Mouse (Mus musculus): ENCODE results near the gene Sfmbt1.

Sfmbt1 gene

DNA sequence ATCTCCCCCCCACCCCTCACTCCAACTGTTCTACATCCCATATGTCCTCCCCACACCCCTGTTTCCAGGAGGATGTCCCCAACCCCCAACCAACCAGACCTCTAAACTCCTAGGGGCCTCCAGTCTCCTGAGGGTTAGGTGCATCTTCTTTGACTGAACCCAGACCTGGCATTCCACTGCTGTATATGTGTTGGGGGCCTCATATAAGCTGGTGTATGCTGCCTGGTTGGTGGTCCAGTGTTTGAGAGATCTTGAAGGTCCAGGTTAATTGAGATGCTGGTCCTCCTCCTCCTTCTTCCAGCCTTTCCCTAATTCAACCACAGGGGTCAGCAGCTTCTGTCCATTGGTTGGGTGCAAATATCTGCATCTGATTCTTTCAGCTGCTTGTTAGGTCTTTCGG lies 4.0 kb downstream of the Sfmbt1 start:
- DNase-seq: peak; percentile 76

DNA sequence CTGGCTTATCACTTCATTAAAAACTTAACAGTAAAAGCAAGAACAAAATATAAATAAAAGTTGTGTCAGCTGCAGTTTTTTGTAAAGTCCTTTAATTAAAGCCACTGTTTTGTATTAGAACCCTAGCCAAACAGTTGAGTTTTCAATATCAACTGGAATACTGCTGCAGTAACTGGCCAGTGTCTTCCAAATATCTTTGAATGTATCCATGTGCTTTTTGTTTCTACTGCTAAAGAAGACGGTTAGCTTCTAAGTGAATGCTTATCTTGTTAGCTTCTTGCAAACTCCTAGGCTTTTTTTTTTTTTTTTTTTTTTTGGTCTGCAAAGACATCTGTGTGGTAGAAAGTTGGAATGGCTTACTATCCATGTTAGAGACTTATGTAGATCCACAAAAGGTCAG lies 4.9 kb downstream of the Sfmbt1 start:
- DNase-seq: no peak

DNA sequence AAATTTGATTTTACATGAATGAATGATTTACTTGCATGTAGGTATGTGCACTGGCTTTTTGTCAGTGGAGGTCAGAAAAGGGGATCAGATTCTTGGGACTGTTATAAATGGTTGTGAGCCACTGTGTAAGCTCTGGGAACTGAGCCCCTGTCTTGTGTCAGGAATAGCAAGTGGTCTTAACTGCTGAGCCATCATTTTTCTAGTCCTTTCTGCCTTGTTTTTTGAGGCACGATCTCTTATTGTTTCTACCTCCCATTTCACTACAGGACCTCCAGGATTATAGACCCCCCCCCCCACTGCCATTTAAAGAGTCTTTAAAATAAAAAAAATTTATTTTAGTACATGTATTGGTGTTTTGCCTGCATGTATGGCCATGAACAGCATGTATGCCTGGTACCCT lies 7.2 kb downstream of the Sfmbt1 start:
- peak; percentile 40 for DNase-seq

DNA sequence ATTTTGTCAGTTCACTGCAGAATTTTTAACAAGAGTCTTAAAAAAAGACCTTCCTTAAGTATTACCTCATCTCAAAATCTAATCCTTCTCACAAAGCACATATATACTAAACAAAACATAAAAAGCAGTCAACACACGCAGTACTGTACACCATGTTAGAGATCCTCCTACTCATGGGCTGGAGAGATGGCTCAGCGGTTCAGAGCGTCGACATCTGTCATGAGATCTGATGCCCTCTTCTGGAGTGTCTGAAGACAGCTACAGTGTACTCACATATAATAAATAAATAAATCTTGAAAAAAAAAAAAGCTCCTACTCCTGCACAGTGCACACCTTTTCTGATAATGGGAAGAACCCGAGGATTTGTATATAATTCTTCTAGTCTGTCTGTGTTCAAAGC lies 7.8 kb downstream of the Sfmbt1 start:
- DNase-seq: peak; percentile 56

DNA sequence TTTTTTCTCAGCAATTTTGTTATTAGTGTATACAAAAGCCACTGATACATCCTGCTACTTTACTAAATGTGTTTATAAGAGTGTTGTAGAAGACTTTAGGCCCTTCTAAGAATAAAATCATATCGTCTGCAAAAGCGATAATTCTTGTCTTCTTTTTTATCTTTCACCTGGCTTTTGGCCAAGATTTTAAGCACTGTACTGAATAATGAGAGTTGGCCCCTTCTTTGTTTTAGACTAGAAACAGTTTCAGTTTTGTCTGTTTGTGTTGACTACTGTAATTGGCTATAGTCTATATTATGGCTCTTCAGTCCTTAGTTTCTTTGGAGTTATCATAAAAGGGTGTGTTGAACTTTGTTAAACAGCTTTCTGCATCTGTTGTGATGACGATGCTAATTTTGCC lies 17.2 kb downstream of the Sfmbt1 start:
- no peak for DNase-seq

GRCm38 (mm10) chr14:30734665-30735064 lies 20.0 kb downstream of the Sfmbt1 start:
- no peak for DNase-seq

DNA sequence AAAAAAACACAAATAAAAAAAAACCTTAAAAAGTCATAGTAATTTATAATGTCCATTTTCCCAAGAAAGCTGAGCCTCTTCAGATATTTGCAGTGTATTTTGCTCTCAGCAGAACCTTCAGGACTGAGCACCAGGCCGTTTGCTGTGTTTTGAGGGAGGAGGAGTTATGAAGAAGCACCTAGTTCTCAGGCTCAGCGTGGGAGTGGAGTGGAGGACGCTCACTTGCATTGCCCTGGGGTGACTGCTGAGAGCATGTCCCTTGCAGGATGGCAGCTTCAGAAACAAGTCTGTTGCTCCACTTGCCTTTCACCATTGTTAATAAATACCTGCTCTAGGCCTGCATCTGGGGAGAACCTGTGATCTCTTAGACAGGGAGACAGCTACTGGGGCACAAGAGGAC lies 21.2 kb downstream of the Sfmbt1 start:
- DNase-seq: no peak

DNA sequence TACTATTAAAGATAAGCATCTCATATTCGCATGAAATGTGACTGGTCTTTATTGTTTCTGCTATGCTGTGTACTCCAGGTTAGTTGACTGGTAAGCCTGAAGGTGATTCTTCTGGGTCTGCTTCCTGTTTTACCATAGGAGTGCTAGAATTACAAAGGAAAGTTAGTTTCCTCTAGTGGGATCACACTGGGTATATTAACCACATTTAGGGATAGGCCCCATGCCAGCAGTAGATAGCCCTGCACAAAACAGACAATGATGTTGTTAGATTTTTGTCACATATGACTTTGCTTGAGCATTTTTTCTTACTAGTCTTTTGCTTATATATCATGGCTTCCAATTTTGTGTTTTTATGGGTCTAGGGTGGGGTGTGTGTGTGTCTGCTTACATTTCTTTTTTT lies 21.8 kb downstream of the Sfmbt1 start:
- DNase-seq: no peak

DNA sequence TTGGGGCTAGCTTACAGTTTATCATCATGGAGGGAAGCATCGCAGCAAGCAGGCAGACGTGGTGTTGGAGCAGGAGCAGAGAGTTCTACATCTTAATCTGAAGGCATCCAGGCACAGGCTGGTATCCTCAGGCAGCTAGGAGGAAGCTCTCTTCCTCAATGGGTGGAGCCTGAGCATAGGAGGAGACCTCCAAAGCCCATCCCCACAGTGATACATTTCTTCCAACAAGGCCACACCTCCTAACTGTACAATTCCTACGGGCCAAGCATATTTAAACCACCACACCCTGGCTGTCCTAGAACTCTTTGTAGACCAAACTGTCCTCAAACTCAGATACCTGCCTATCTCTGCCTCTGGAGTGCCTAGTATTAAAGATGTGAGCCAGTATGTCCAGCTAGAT lies 29.2 kb downstream of the Sfmbt1 start:
- no peak for DNase-seq

DNA sequence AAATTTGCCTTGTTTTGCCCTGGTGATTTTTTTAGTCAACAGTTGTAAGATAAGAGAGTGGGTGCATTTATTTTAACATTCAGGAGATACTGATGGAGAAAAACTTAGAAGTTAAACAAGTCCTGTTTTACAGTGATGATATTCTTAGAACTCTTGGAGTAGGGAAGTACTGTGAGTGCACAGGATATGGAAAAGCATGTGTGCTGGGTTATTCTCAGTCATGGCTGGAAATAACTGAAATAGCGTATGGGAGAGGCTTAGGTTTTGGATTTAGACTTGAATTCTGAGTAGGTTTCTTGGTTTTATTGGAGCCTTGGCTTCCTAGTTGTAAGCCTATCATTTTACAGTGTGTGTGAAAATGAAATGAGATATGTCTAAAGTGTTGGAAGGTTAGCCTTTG lies 31.5 kb downstream of the Sfmbt1 start:
- DNase-seq: no peak

GRCm38 (mm10) chr14:30757239-30757638 lies 42.6 kb downstream of the Sfmbt1 start:
- no peak for DNase-seq

DNA sequence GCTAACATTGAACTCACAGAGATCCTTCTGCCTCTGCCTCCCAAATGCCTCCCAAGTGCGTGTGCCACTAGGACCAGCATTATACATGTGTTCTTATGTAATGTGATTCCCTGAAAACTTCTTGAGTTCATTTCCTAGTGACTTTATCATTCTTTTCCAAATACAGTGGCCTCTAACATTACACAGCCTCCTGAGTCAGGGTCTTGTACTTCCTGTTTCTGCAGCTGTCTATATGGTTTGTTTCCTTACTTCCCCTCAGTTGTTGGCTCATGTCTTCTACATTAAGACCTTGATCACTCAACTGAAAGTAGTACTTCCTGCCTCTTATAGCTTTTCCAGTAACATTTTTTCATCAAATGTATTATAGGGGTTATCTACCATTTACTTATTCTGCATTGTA lies 46.6 kb downstream of the Sfmbt1 start:
- no peak for DNase-seq

- peak; percentile 76 for DNase-seq
These were observed 47.7 kb downstream of the Sfmbt1 start for GRCm38 (mm10) chr14:30762131-30762903.

GRCm38 (mm10) chr14:30762904-30763568 lies 48.4 kb downstream of the Sfmbt1 start:
- DNase-seq: peak; percentile 89

DNA sequence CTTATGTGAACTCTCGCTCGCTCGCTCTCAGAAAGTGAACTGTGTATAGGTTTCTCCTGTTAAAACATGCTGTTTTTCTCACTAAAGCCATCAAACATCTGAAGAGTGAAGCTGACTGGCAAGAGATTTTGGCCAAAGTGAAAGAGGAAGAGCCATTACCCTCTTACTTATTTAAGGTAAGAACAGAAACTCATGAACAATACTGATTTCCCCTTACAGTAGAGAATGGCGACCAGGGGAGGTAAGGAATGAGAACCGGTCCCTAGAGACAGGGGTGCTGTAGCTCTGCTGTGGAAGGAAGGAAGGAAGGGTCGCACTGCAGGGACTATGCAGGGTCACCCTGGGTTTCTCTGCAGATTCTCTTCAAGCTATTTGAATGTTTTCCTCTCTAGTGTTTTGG lies 70.0 kb downstream of the Sfmbt1 start:
- no peak for DNase-seq

GRCm38 (mm10) chr14:30789471-30789870 lies 74.8 kb downstream of the Sfmbt1 start:
- no peak for DNase-seq

DNA sequence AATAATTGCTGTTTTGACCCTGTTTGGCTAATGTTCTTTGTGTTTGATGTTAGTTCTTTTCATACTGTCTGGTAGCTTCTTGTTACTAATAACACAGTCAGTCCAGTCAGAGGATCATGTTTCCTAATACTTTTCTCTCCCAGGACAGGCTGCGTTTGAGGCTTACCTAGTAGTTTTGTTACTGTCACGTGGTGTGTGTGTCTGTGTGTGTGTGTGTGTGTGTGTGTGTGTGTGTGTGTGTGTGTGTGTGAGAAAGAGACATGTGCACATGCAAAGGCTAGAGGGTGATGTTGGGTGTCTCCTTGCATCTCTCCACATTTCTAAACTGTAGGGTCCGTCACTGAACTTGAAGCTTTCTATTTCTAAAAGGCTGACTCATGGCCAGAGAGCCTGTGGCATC lies 78.2 kb downstream of the Sfmbt1 start:
- DNase-seq: no peak

DNA sequence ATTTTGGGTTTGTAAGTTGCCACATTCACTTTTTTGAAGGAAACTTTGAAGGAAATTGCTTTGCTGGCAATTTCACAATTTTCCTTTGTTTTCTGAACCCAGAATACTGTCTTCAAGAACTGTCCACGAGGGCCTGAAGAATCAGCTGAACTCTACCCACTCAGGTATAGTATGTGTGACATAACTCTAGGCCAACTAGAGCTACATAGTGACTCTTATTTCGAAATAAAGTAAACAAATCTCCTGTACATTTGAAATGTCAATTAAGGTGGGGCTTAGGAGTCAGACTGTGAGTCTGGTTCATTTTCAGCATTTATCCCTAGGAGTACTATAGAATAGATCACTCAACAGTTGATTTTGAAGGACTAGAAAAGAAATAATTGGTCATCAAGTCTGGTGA lies 87.1 kb downstream of the Sfmbt1 start:
- no peak for DNase-seq

- peak; percentile 74 for DNase-seq
These were observed 106.5 kb downstream of the Sfmbt1 start for GRCm38 (mm10) chr14:30821136-30821535.

DNA sequence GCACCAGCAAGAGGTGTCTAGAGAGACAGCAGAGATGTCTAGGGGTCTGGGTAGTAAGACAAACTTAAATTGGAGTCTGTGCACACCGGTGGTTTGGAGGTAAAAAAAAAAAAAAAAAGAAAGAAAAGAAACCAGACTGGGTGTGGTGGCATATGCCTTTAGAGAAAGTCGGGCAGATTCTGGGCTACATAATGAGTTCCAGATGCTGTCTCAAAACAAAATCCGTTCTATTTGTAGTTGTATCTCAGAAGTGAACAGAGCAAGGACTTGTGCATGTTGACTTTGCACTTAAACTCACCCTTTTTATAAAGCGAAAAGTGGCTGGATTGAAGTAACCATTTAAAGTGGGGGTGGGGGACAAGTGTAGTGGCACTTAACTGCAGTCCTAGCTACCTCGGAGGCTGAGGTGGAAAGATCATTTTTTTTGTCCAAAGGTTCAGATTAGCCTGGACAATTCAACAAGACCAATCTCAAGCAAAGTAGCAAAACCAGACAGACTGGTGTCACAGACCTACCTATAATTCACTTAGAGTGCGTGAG lies 109.9 kb downstream of the Sfmbt1 start:
- no peak for DNase-seq

- no peak for DNase-seq
These were observed 110.4 kb downstream of the Sfmbt1 start for GRCm38 (mm10) chr14:30825021-30825475.

DNA sequence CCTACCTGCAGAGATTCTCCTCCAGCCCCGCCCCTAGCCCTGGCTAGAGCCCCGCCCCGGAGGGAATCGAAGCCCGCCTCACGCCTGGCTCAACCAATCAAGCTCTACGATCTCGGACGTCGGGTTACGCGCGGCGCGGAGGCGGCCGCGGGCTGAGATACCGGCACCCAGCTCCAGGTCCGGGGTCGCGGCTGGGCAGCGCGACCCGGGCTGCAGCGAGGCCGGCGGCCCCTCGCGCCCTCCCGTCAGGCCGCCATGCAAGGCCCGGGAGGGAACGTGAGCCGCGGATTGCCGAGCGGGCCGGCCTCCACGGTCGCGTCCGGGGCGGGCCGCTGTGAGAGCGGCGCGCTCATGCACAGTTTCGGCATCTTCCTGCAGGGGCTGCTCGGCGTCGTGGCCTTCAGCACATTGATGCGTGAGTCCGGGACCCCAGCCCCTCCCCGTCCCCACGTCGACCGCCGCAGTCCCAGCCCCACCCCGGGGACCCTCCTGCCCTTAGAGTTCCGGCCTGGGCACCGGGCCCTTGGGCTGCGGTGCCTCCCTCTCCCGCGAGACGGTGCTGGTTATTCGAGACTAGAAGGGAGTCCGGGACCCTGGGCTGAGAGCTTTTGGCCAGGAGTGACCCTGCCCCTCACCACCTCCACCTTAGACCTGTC lies 111.0 kb downstream of the Sfmbt1 start, which contains the start of gene Tmem110:
TSS of gene Tmem110 (plus strand) at position 115 of the 656 bp plus-strand sequence.
- DNase-seq: peak; percentile 99

Data from heart, adult 11 months (tissue).